Mouse (Mus musculus): ENCODE results near the gene Exph5. TPM values are rescaled to one million over a fixed set of nuclear protein-coding genes. Genes with fewer than 3 reads are reported as not detected.

The Exph5 gene
- total RNA-seq (2023): under 1 TPM; 0.41 to 0.56 TPM

GRCm38 (mm10) chr9:53301269-53301720 is at the start of gene Exph5:
Gene Exph5 (plus strand): TSS chr9:53301670.

GRCm38 (mm10) chr9:53383951-53384866 is 82.7 kb downstream of the Exph5 start, which contains the start of gene Kdelc2:
Gene Kdelc2 (plus strand): TSS chr9:53384025.

GRCm38 (mm10) chr9:53402291-53402711 is 100.8 kb downstream of the Exph5 start, which contains the start of gene 4930550C14Rik:
Gene 4930550C14Rik (plus strand): TSS chr9:53402325.

Other genes with a start within 250 kb of the Exph5 start
- 10 to 100 TPM; 49.2 to 54.6 TPM for gene Ddx10, start 53.6 kb upstream of the Exph5 start, total RNA-seq (2023)
- 1 to 10 TPM; 1.4 to 2.4 TPM for gene Kdelc2, start 82.4 kb downstream of the Exph5 start, total RNA-seq (2023)
- under 1 TPM in 1 of 2 experiments, not detected in 1; 0.90 TPM for gene 4930550C14Rik, start 100.7 kb downstream of the Exph5 start, total RNA-seq (2023)
- 10 to 100 TPM; 56.2 to 75.4 TPM for gene Atm, start 235.1 kb downstream of the Exph5 start, total RNA-seq (2023)
- 10 to 100 TPM; 18.7 to 22.6 TPM for gene Npat, start 235.4 kb downstream of the Exph5 start, total RNA-seq (2023)

Measured in T-cell, adult 66 days (primary cell).